Mouse (Mus musculus) heart, embryonic 11.5 days (tissue): Measurements from ENCODE around the gene Gm29609. TPM values are rescaled to one million over a fixed set of nuclear protein-coding genes. Genes with fewer than 3 reads are reported as not detected.

Experiments used
- ATAC-seq: fragments of 200-750 bp; cut with Nextera tagmentation; replicated peaks from 2 replicates; pipeline ENCODE4 v1.8.0; 2017; ENCODE audit warnings: moderate library complexity; ENCODE audit not compliant: insufficient number of reproducible peaks, low FRiP score, low TSS enrichment
- H3K27ac ChIP-seq: fragments of 300-500 bp; sonication (generic); 2 replicates; pipeline ENCODE4 v1.5.1; 2014; ENCODE audit warnings: mild to moderate bottlenecking, low read depth, low read length
- H3K27me3 ChIP-seq: fragments of 300-500 bp; sonication (generic); 2 replicates; pipeline ENCODE4 v1.6.1; 2014; ENCODE audit warnings: mild to moderate bottlenecking, low read length, mixed read lengths; ENCODE audit not compliant: control insufficient read depth, insufficient read depth
- H3K36me3 ChIP-seq: fragments of 300-500 bp; sonication (generic); 2 replicates; pipeline ENCODE4 v1.6.1; 2014; ENCODE audit warnings: mild to moderate bottlenecking, low read length, moderate library complexity, mixed read lengths; ENCODE audit not compliant: control insufficient read depth, insufficient read depth
- H3K4me1 ChIP-seq: fragments of 300-500 bp; sonication (generic); 2 replicates; pipeline ENCODE4 v1.6.1; 2014; ENCODE audit warnings: low read length; ENCODE audit not compliant: control insufficient read depth, insufficient read depth
- H3K4me2 ChIP-seq: fragments of 300-500 bp; sonication (generic); 2 replicates; pipeline ENCODE4 v1.6.1; 2014; ENCODE audit warnings: mild to moderate bottlenecking, moderate library complexity
- H3K4me3 ChIP-seq: fragments of 300-500 bp; sonication (generic); 2 replicates; pipeline ENCODE4 v1.5.1; 2014; ENCODE audit warnings: low read depth, low read length
- H3K9ac ChIP-seq: fragments of 300-500 bp; sonication (generic); 2 replicates; pipeline ENCODE4 v1.6.1; 2014; ENCODE audit warnings: mild to moderate bottlenecking, low read depth, low read length, moderate library complexity
- H3K9me3 ChIP-seq: fragments of 300-500 bp; sonication (generic); replicated peaks from 2 replicates; pipeline ENCODE4 v1.6.1; 2016; ENCODE audit warnings: low read length; ENCODE audit not compliant: control insufficient read depth
- WGBS: fragments of 180-500 bp; shearing (Covaris S2); extraction: QIAGEN DNeasy Blood & Tissue Kit; methylation state at CpG from one replicate; pipeline ENCODE4 v1.1.7; 2014; ENCODE audit not compliant: insufficient replicate concordance; 5-methylcytosine and 5-hydroxymethylcytosine counted together
- polyA plus RNA-seq: library from polyadenylated mRNA; unstranded; fragments of >200 nt; fragmentation: Nextera tagmentation; extraction: Ambion mirVana; gene quantifications from 2 replicates; pipeline ENCODE4 v1.2.1, GENCODE M21; 2014

Gene Gm29609
- polyA plus RNA-seq, 1 experiment from 2014 or later = 1.2 TPM

- Histone ChIP-seq H3K27ac (no peak overlapping the region), H3K9ac (peak overlapping the region; percentile 90), H3K9me3 (no peaks in the 10 kb centered on the region), H3K4me1 (peaks cover 11% of the 10 kb centered on the region), H3K4me2 (peak overlapping the region; percentile 82), H3K27me3 (no peaks in the 10 kb centered on the region), H3K4me3 (peak overlapping the region; percentile 73), H3K36me3 (peaks cover 34% of the 10 kb centered on the region)
- 91% methylated on average over 16 of the region's 16 CpGs for WGBS
- no peak for ATAC-seq
Observed at GRCm38 (mm10) chr5:31194486-31195485, 15.1 kb upstream of the Gm29609 start.

DNA sequence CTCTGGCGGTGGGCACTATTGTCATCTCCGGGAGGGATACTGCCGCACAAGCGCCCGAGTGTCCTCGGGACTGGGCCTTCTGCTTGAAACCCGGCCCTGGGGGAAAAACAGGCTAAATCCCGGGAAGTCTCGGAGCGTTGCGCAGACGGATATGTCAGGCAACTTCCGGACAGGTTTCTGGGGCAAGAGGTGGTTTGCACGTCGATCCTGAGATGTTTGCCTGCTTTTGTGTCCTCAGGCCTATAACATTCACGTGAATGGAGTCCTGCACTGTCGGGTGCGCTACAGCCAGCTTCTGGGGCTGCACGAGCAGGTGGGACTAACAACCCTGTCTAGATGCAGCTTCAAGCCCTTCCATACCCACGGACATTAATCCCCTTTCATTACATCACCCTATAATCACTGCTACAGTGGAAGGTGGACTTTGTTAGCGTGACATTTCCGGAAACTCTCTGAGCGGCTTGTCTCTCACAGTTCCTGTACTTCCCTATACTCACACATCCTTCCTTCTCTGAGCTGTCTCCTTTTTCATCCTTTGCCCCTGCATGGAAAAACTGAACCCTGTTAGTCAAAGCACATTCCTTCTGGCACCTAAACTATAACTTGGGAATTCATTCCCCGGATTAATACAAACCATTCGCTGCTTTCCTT, 14.0 kb upstream of the Gm29609 start:
- Histone ChIP-seq H3K9ac (peak overlapping the region; percentile 90), H3K9me3 (no peaks in the 10 kb centered on the region), H3K4me3 (peak overlapping the region; percentile 73), H3K4me2 (peak overlapping the region; percentile 82), H3K27me3 (no peaks in the 10 kb centered on the region), H3K4me1 (peaks cover 11% of the 10 kb centered on the region), H3K27ac (peak overlapping the region; percentile 89), H3K36me3 (peaks cover 29% of the 10 kb centered on the region)
- WGBS = 10% methylated on average over 25 of the region's 25 CpGs
- ATAC-seq = no peak

- Histone ChIP-seq H3K9me3 (no peaks in the 10 kb centered on the region), H3K36me3 (peaks cover 29% of the 10 kb centered on the region), H3K4me2 (peak within 1 kb of the TSS; percentile 82), H3K4me1 (peaks cover 11% of the 10 kb centered on the region), H3K4me3 (peak within 1 kb of the TSS; percentile 73), H3K27ac (peak within 1 kb of the TSS; percentile 89), H3K27me3 (no peaks in the 10 kb centered on the region), H3K9ac (peak within 1 kb of the TSS; percentile 90)
- ATAC-seq = peak; percentile 92
- WGBS = under 1% methylated on average over 48 of the region's 48 CpGs
Observed at GRCm38 (mm10) chr5:31192939-31193630, 13.4 kb upstream of the Gm29609 start, which contains the start of the genes Snx17 and Eif2b4. TSS of gene Snx17 (plus strand) at chr5:31193227. TSS of gene Eif2b4 (minus strand) at chr5:31193430.

- WGBS = 12% methylated on average over 42 of the region's 42 CpGs
- H3K36me3 ChIP-seq = peaks cover 30% of the 10 kb centered on the region
- H3K9me3 ChIP-seq = no peaks in the 10 kb centered on the region
- peak overlapping the region; percentile 84 for H3K9ac ChIP-seq
- peaks cover 11% of the 10 kb centered on the region for H3K4me1 ChIP-seq
- peak; percentile 55 for ATAC-seq
- no peaks in the 10 kb centered on the region for H3K27me3 ChIP-seq
- H3K27ac ChIP-seq = peak overlapping the region; percentile 89
- peak overlapping the region; percentile 78 for H3K4me2 ChIP-seq
- peak overlapping the region; percentile 73 for H3K4me3 ChIP-seq
Observed at GRCm38 (mm10) chr5:31192045-31192938, 12.6 kb upstream of the Gm29609 start.

DNA sequence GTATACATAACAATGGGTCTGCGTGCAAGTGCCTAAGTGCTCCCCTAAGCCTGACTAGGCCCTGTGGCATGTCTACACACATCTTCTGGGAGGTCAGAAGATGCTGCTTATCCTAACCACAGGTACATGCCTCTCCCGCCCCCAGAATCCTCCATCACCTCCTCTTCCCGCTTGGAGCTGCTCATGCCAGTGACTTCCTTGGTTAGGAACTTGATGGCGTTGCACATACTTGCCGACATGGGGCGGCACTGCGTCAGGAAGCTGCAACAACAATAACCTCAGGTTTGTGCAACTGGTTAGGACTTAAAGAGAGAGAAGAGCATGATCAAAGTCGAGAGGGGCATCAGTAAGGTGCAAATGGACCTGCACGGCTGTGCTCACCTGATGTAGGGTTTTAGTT, 10.5 kb upstream of the Gm29609 start:
- ATAC-seq = no peak
- H3K27me3 ChIP-seq = no peaks in the 10 kb centered on the region
- H3K4me1 ChIP-seq = peaks cover 11% of the 10 kb centered on the region
- H3K9me3 ChIP-seq = no peaks in the 10 kb centered on the region
- H3K27ac ChIP-seq = no peak overlapping the region
- peaks cover 16% of the 10 kb centered on the region for H3K36me3 ChIP-seq
- no peak overlapping the region for H3K4me2 ChIP-seq
- no peak overlapping the region for H3K9ac ChIP-seq
- no peak overlapping the region for H3K4me3 ChIP-seq
- 84% methylated on average over 9 of the region's 9 CpGs for WGBS

DNA sequence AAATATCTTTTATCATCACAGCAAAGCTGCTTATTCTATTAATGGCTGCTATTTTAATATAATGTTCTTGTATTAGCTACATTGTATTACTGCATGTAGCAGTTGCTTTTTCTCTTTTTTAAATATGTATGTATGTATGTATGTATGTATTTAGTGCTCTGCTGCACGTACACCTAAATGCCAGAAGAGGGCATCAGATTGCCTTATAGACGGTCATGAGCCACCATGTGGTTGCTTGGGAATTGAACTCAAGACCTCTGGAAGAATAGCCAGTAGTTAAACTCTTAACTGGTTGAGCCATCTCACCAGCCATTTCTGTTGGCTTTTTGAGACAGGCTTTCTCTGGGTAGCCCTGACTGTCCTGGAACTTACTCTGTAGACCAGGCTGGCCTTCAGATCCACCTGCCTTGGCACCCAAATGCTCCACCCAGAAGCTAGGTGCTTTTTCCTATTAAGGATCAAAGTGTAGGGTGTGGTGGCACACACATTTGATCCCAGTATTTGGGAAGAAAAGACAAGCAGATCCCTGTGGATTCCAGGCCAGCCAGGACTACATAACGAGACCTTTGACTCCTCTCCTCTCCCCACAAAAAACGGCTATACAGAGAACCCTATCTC, 8.6 kb upstream of the Gm29609 start:
- Histone ChIP-seq H3K9ac (no peak overlapping the region), H3K27ac (no peak overlapping the region), H3K4me2 (no peak overlapping the region), H3K4me3 (no peak overlapping the region), H3K27me3 (no peaks in the 10 kb centered on the region), H3K36me3 (peaks cover 15% of the 10 kb centered on the region), H3K4me1 (peaks cover 5% of the 10 kb centered on the region), H3K9me3 (no peaks in the 10 kb centered on the region)
- 73% methylated on average over 4 of the region's 4 CpGs for WGBS
- no peak for ATAC-seq

GRCm38 (mm10) chr5:31183678-31184077, 4.0 kb upstream of the Gm29609 start:
- WGBS = 41% methylated on average over 4 of the region's 4 CpGs
- Histone ChIP-seq H3K36me3 (peaks cover 15% of the 10 kb centered on the region), H3K9me3 (no peaks in the 10 kb centered on the region), H3K27ac (no peak overlapping the region), H3K9ac (no peak overlapping the region), H3K4me1 (no peaks in the 10 kb centered on the region), H3K27me3 (no peaks in the 10 kb centered on the region), H3K4me3 (no peak overlapping the region), H3K4me2 (no peak overlapping the region)
- no peak for ATAC-seq
